Comparison of ENCODE assay signal across 40 mouse cellular contexts in genomic region chr13:95493296-95493695, GRCm38 (mm10). TPM values are rescaled to one million over a fixed set of nuclear protein-coding genes. Genes with fewer than 3 reads are reported as not detected.
A peak's percentile ranks its signal among the peaks of the same experiment; 100 is the strongest.
DNase-seq lines count a peak whose midpoint lies in the region; ATAC-seq lines count a peak whose summit lies in the region.
"Had no signal": no experiment of that assay in that cellular context is flagged by ENCODE, and none has a peak within 500 bp of the region (broad histone marks: within the 10 kb centered on the region; RNA-seq: fewer than 3 reads in every experiment).

No protein-coding gene starts in this region.

- H3K27me3 ChIP-seq in midbrain, embryonic 11.5 days (ENCODE audit: control insufficient read depth, insufficient read depth, low read length): no peaks in the 10 kb centered on the region
- H3K27me3 ChIP-seq in midbrain, embryonic 13.5 days: no peaks in the 10 kb centered on the region
- no peaks in the 10 kb centered on the region for H3K27me3 ChIP-seq in intestine, embryonic 15.5 days (replicated peaks)
- no peaks in the 10 kb centered on the region for H3K27me3 ChIP-seq in limb, embryonic 10.5 days (ENCODE audit: low read depth, poor library complexity, severe bottlenecking)
- no peaks in the 10 kb centered on the region for H3K27me3 ChIP-seq in forebrain, embryonic 12.5 days
- H3K27me3 ChIP-seq: embryonic facial prominence, embryonic 12.5 days; forebrain, embryonic 15.5 days; heart, embryonic 13.5 days; limb, embryonic 13.5 days; lung, embryonic 15.5 days; neural tube, embryonic 15.5 days had no signal

- H3K27ac ChIP-seq in midbrain, embryonic 11.5 days (ENCODE audit: low read depth, low read length): no peak overlapping the region
- H3K27ac ChIP-seq in midbrain, embryonic 13.5 days: no peak overlapping the region
- H3K27ac ChIP-seq in intestine, embryonic 15.5 days: no peak overlapping the region
- H3K27ac ChIP-seq in limb, embryonic 10.5 days: 0 out of 2 replicates have a peak overlapping the region, but pooled peaks have one; percentile 40
- no peak overlapping the region for H3K27ac ChIP-seq in forebrain, embryonic 12.5 days
- H3K27ac ChIP-seq: embryonic facial prominence, embryonic 12.5 days; forebrain, embryonic 15.5 days; gastrocnemius, adult 2 months; heart, adult 2 months; heart, embryonic 13.5 days; hindbrain, embryonic 14.5 days; limb, embryonic 13.5 days; lung, embryonic 15.5 days; neural tube, embryonic 15.5 days had no signal

- no peaks in the 10 kb centered on the region for H3K36me3 ChIP-seq in midbrain, embryonic 11.5 days (ENCODE audit: control insufficient read depth, insufficient read depth, low read length)
- H3K36me3 ChIP-seq in midbrain, embryonic 13.5 days: no peaks in the 10 kb centered on the region
- H3K36me3 ChIP-seq in intestine, embryonic 15.5 days: no peaks in the 10 kb centered on the region
- H3K36me3 ChIP-seq in limb, embryonic 10.5 days: no peaks in the 10 kb centered on the region
- H3K36me3 ChIP-seq in forebrain, embryonic 12.5 days (replicated peaks): no peaks in the 10 kb centered on the region
- H3K36me3 ChIP-seq: embryonic facial prominence, embryonic 12.5 days; forebrain, embryonic 15.5 days; heart, embryonic 13.5 days; limb, embryonic 13.5 days; lung, embryonic 15.5 days; neural tube, embryonic 15.5 days had no signal

- H3K9me3 ChIP-seq in midbrain, embryonic 11.5 days (ENCODE audit: control insufficient read depth, low read length): no peaks in the 10 kb centered on the region
- H3K9me3 ChIP-seq in midbrain, embryonic 13.5 days: no peaks in the 10 kb centered on the region
- H3K9me3 ChIP-seq in intestine, embryonic 15.5 days: no peaks in the 10 kb centered on the region
- no peaks in the 10 kb centered on the region for H3K9me3 ChIP-seq in limb, embryonic 10.5 days (replicated peaks)
- H3K9me3 ChIP-seq in forebrain, embryonic 12.5 days: no peaks in the 10 kb centered on the region
- H3K9me3 ChIP-seq: embryonic facial prominence, embryonic 12.5 days; forebrain, embryonic 15.5 days; heart, embryonic 13.5 days; limb, embryonic 13.5 days; lung, embryonic 15.5 days; neural tube, embryonic 15.5 days had no signal

- no peak overlapping the region for H3K9ac ChIP-seq in midbrain, embryonic 11.5 days (ENCODE audit: low read length)
- no peak overlapping the region for H3K9ac ChIP-seq in midbrain, embryonic 13.5 days (replicated peaks)
- no peak overlapping the region for H3K9ac ChIP-seq in intestine, embryonic 15.5 days
- no peak overlapping the region for H3K9ac ChIP-seq in forebrain, embryonic 12.5 days
- H3K9ac ChIP-seq: embryonic facial prominence, embryonic 12.5 days; forebrain, embryonic 15.5 days; heart, embryonic 13.5 days; hindbrain, embryonic 14.5 days; limb, embryonic 13.5 days; lung, embryonic 15.5 days; neural tube, embryonic 15.5 days had no signal

- no peak overlapping the region for H3K4me3 ChIP-seq in midbrain, embryonic 11.5 days (ENCODE audit: low read depth, low read length)
- no peak overlapping the region for H3K4me3 ChIP-seq in midbrain, embryonic 13.5 days (replicated peaks)
- H3K4me3 ChIP-seq in intestine, embryonic 15.5 days (replicated peaks): no peak overlapping the region
- H3K4me3 ChIP-seq in limb, embryonic 10.5 days: no peak overlapping the region
- H3K4me3 ChIP-seq in forebrain, embryonic 12.5 days (replicated peaks): no peak overlapping the region
- H3K4me3 ChIP-seq: embryonic facial prominence, embryonic 12.5 days; forebrain, embryonic 15.5 days; gastrocnemius, adult 2 months; heart, adult 2 months; heart, embryonic 13.5 days; limb, embryonic 13.5 days; lung, embryonic 15.5 days; neural tube, embryonic 15.5 days had no signal

- H3K4me1 ChIP-seq in midbrain, embryonic 11.5 days (ENCODE audit: control insufficient read depth, insufficient read depth, low read length): peaks cover 3% of the 10 kb centered on the region; the same call in 1 of the 2 replicates
- H3K4me1 ChIP-seq in midbrain, embryonic 13.5 days (replicated peaks): peaks cover 10% of the 10 kb centered on the region; the same call in 1 of the 2 replicates
- peaks cover 9% of the 10 kb centered on the region; the same call in 1 of the 2 replicates for H3K4me1 ChIP-seq in intestine, embryonic 15.5 days (replicated peaks)
- peaks cover 26% of the 10 kb centered on the region for H3K4me1 ChIP-seq in limb, embryonic 10.5 days
- H3K4me1 ChIP-seq in forebrain, embryonic 12.5 days: no peaks in the 10 kb centered on the region; the same call in 1 of the 2 replicates
- H3K4me1 ChIP-seq: forebrain, embryonic 15.5 days; neural tube, embryonic 15.5 days had no signal

- WGBS in midbrain, embryonic 11.5 days: 71% methylated on average over 5 of the region's 5 CpGs
- WGBS in midbrain, embryonic 13.5 days: 69% methylated on average over 5 of the region's 5 CpGs
- 53% methylated on average over 5 of the region's 5 CpGs for WGBS in intestine, embryonic 15.5 days
- 66% methylated on average over 5 of the region's 5 CpGs for WGBS in limb, embryonic 10.5 days
- WGBS in forebrain, embryonic 12.5 days: 79% methylated on average over 5 of the region's 5 CpGs

- no peak for ATAC-seq in midbrain, embryonic 11.5 days (ENCODE audit: low FRiP score)
- ATAC-seq in midbrain, embryonic 13.5 days: no peak
- peak; percentile 67 for ATAC-seq in intestine, embryonic 15.5 days
- ATAC-seq in forebrain, embryonic 12.5 days (ENCODE audit: low FRiP score): no peak
- no peak for ATAC-seq in megakaryocyte-erythroid progenitor cell, adult 5-6 weeks (replicated peaks; ENCODE audit: low FRiP score, low TSS enrichment, poor library complexity, severe bottlenecking)
- ATAC-seq: activated CD4-positive, CD25-positive, alpha-beta regulatory T cell, adult 4 months; forebrain, embryonic 15.5 days had no signal

- peak; percentile 69 for DNase-seq in midbrain, embryonic 11.5 days (ENCODE audit: low spot score, missing footprints)
- no peak for DNase-seq in limb, embryonic 10.5 days (ENCODE audit: low spot score)
- no peak for DNase-seq in testis, postnatal 14 days (ENCODE audit: low spot score)
- DNase-seq: adrenal gland, postnatal 36 days; cerebellum, adult 18-20 months; cerebellum, postnatal 10 days; gastrocnemius, adult 2 months; heart, adult 2 months; kidney, adult 2 months; kidney, postnatal 36 days; layer of hippocampus, adult 9-11 months; midbrain, embryonic 14.5 days; retina, postnatal 1 day; right cerebral cortex, postnatal 14 days had no signal

- H3K4me2 ChIP-seq in midbrain, embryonic 11.5 days: no peak overlapping the region
- no peak overlapping the region for H3K4me2 ChIP-seq in midbrain, embryonic 13.5 days (replicated peaks)
- no peak overlapping the region for H3K4me2 ChIP-seq in intestine, embryonic 15.5 days (replicated peaks)
- no peak overlapping the region for H3K4me2 ChIP-seq in forebrain, embryonic 12.5 days
- H3K4me2 ChIP-seq: embryonic facial prominence, embryonic 12.5 days; forebrain, embryonic 15.5 days; heart, embryonic 13.5 days; hindbrain, embryonic 14.5 days; limb, embryonic 13.5 days; liver, embryonic 11.5 days; lung, embryonic 15.5 days; neural tube, embryonic 15.5 days had no signal

RNA-seq across cellular contexts. Expression of gene S100z, which starts 14.8 kb away (rescaled TPM):
- not detected in 2 replicates for polyA plus RNA-seq in midbrain, embryonic 11.5 days (2014; fragmentation: Nextera tagmentation; extraction: Ambion mirVana)
- polyA plus RNA-seq in midbrain, embryonic 13.5 days (2015; fragmentation: Nextera tagmentation; extraction: Ambion mirVana): not detected in 2 replicates
- 0.43 and 0.51 TPM in 2 replicates for polyA plus RNA-seq in intestine, embryonic 15.5 days (2015; fragmentation: Nextera tagmentation; extraction: Ambion mirVana)
- not detected in 2 replicates for polyA plus RNA-seq in limb, embryonic 10.5 days (2016; fragmentation: Nextera tagmentation; extraction: Ambion mirVana)
- 1.7 and 5.0 TPM in 2 replicates for polyA plus RNA-seq in forebrain, embryonic 12.5 days (2016; fragmentation: Nextera tagmentation; extraction: Ambion mirVana)
- total RNA-seq in megakaryocyte-erythroid progenitor cell, adult 5-6 weeks (2014; fragmentation: Nextera tagmentation): not detected in 2 replicates
- total RNA-seq in megakaryocyte-erythroid progenitor cell, adult 5-6 weeks (2017): not detected in 2 replicates
- total RNA-seq: adrenal gland, postnatal 36 days; CH12.LX; ES-E14; gastrocnemius, adult 2 months; heart, adult 2 months; heart, postnatal 10 days; hematopoietic stem cell, adult 5-6 weeks; left cerebral cortex, postnatal 10 days; megakaryocyte progenitor cell, adult 5-6 weeks had no signal
- polyA plus RNA-seq: activated CD4-positive, CD25-positive, alpha-beta regulatory T cell, adult 4 months; brain, embryonic 14.5 days; C2C12; cortical plate, adult 2 months; forebrain, embryonic 15.5 days; frontal cortex, adult 2 months; heart, adult 2 months; heart, embryonic 13.5 days; hindbrain, embryonic 14.5 days; kidney, embryonic 16.5 days; limb, embryonic 13.5 days; liver, embryonic 11.5 days; liver, embryonic 16.5 days; lung, embryonic 15.5 days; midbrain, embryonic 14.5 days; neural tube, embryonic 15.5 days had no signal

RNA-seq across cellular contexts. Expression of gene F2rl1, which starts 31.7 kb away (rescaled TPM):
- polyA plus RNA-seq in midbrain, embryonic 11.5 days (2014; fragmentation: Nextera tagmentation; extraction: Ambion mirVana): 0.23 and 0.49 TPM in 2 replicates
- polyA plus RNA-seq in midbrain, embryonic 13.5 days (2015; fragmentation: Nextera tagmentation; extraction: Ambion mirVana): 0.17 and 0.20 TPM in 2 replicates
- polyA plus RNA-seq in intestine, embryonic 15.5 days (2015; fragmentation: Nextera tagmentation; extraction: Ambion mirVana): 15.3 and 15.5 TPM in 2 replicates
- not detected in 2 replicates for polyA plus RNA-seq in limb, embryonic 10.5 days (2016; fragmentation: Nextera tagmentation; extraction: Ambion mirVana)
- 0.32 and 0.33 TPM in 2 replicates for polyA plus RNA-seq in forebrain, embryonic 12.5 days (2016; fragmentation: Nextera tagmentation; extraction: Ambion mirVana)
- 0.66 TPM in 1 of 2 replicates, not detected in the other for total RNA-seq in megakaryocyte-erythroid progenitor cell, adult 5-6 weeks (2014; fragmentation: Nextera tagmentation)
- 0.47 TPM in 1 of 2 replicates, not detected in the other for total RNA-seq in megakaryocyte-erythroid progenitor cell, adult 5-6 weeks (2017)
- total RNA-seq: CH12.LX; hematopoietic stem cell, adult 5-6 weeks had no signal
- polyA plus RNA-seq: C2C12; hindbrain, embryonic 14.5 days had no signal

RNA-seq across cellular contexts. Expression of gene Crhbp, which starts 48.6 kb away (rescaled TPM):
- 1.9 TPM in 2 replicates for polyA plus RNA-seq in midbrain, embryonic 11.5 days (2014; fragmentation: Nextera tagmentation; extraction: Ambion mirVana)
- 1.7 and 1.9 TPM in 2 replicates for polyA plus RNA-seq in midbrain, embryonic 13.5 days (2015; fragmentation: Nextera tagmentation; extraction: Ambion mirVana)
- 0.15 and 0.24 TPM in 2 replicates for polyA plus RNA-seq in intestine, embryonic 15.5 days (2015; fragmentation: Nextera tagmentation; extraction: Ambion mirVana)
- polyA plus RNA-seq in limb, embryonic 10.5 days (2016; fragmentation: Nextera tagmentation; extraction: Ambion mirVana): 3.9 and 4.8 TPM in 2 replicates
- polyA plus RNA-seq in forebrain, embryonic 12.5 days (2016; fragmentation: Nextera tagmentation; extraction: Ambion mirVana): 0.41 and 0.65 TPM in 2 replicates
- total RNA-seq in megakaryocyte-erythroid progenitor cell, adult 5-6 weeks (2014; fragmentation: Nextera tagmentation): not detected in 2 replicates
- total RNA-seq in megakaryocyte-erythroid progenitor cell, adult 5-6 weeks (2017): not detected in 2 replicates
- total RNA-seq: CH12.LX; gastrocnemius, adult 2 months; gastrocnemius, postnatal 4 days; heart, adult 2 months; heart, postnatal 10 days; hematopoietic stem cell, adult 5-6 weeks; megakaryocyte progenitor cell, adult 5-6 weeks had no signal
- polyA plus RNA-seq: activated CD4-positive, CD25-positive, alpha-beta regulatory T cell, adult 4 months; heart, adult 2 months had no signal

Comparison
In these comparisons a context has a peak if more than half of its experiments do, and no peak if none do; other contexts are left out.
1. RNA of gene F2rl1, which starts 31.7 kb away (polyA plus RNA-seq): 15.3 to 15.5 TPM in intestine, embryonic 15.5 days; 0.23 to 0.49 TPM in midbrain, embryonic 11.5 days, 0.32 to 0.33 TPM in forebrain, embryonic 12.5 days, 0.17 to 0.20 TPM in midbrain, embryonic 13.5 days and not detected in limb, embryonic 10.5 days; every median in the first group is over 10 times any median in the second.